Mouse (Mus musculus) midbrain, embryonic 11.5 days (tissue): Measurements from ENCODE around the gene Milr1. TPM values are rescaled to one million over a fixed set of nuclear protein-coding genes. Genes with fewer than 3 reads are reported as not detected.

ENCODE experiments used
- ATAC-seq: fragments of 200-750 bp; cut with Nextera tagmentation; 2 replicates; pipeline ENCODE4 v1.8.0; 2017; ENCODE audit warnings: moderate TSS enrichment, moderate library complexity; ENCODE audit not compliant: low FRiP score
- DNase-seq: peaks from one replicate; pipeline ENCODE4 v3.0.0; 2015; ENCODE audit warnings: low spot score; ENCODE audit errors: missing footprints
- H3K27ac ChIP-seq: fragments of 300-500 bp; sonication (generic); 2 replicates; pipeline ENCODE4 v1.5.1; 2014; ENCODE audit warnings: low read depth, low read length
- H3K27me3 ChIP-seq: fragments of 300-500 bp; sonication (generic); 2 replicates; pipeline ENCODE4 v1.6.1; 2014; ENCODE audit warnings: mild to moderate bottlenecking, low read length, moderate library complexity, mixed read lengths; ENCODE audit not compliant: control insufficient read depth, insufficient read depth
- H3K36me3 ChIP-seq: fragments of 300-500 bp; sonication (generic); 2 replicates; pipeline ENCODE4 v1.6.1; 2014; ENCODE audit warnings: mild to moderate bottlenecking, low read length, moderate library complexity, mixed read lengths; ENCODE audit not compliant: control insufficient read depth, insufficient read depth
- H3K4me1 ChIP-seq: fragments of 300-500 bp; sonication (generic); 2 replicates; pipeline ENCODE4 v1.6.1; 2014; ENCODE audit warnings: low read length; ENCODE audit not compliant: control insufficient read depth, insufficient read depth
- H3K4me2 ChIP-seq: fragments of 300-500 bp; sonication (generic); 2 replicates; pipeline ENCODE4 v1.6.1; 2014; ENCODE audit warnings: mild to moderate bottlenecking, moderate library complexity
- H3K4me3 ChIP-seq: fragments of 300-500 bp; sonication (generic); 2 replicates; pipeline ENCODE4 v1.5.1; 2014; ENCODE audit warnings: low read depth, low read length
- H3K9ac ChIP-seq: fragments of 300-500 bp; sonication (generic); 2 replicates; pipeline ENCODE4 v1.6.1; 2014; ENCODE audit warnings: low read length
- H3K9me3 ChIP-seq: fragments of 300-500 bp; sonication (generic); 2 replicates; pipeline ENCODE4 v1.6.1; 2016; ENCODE audit warnings: low read length; ENCODE audit not compliant: control insufficient read depth
- WGBS: fragments of 180-500 bp; shearing (Covaris S2); extraction: QIAGEN DNeasy Blood & Tissue Kit; methylation state at CpG from one replicate; pipeline ENCODE4 v1.1.7; 2014; 5-methylcytosine and 5-hydroxymethylcytosine counted together
- polyA plus RNA-seq: library from polyadenylated mRNA; unstranded; fragments of >200 nt; fragmentation: Nextera tagmentation; extraction: Ambion mirVana; gene quantifications from 2 replicates; pipeline ENCODE4 v1.2.1, GENCODE M21; 2014

The Milr1 gene
- polyA plus RNA-seq, 1 experiment from 2014 or later, result 0.68 TPM

DNA sequence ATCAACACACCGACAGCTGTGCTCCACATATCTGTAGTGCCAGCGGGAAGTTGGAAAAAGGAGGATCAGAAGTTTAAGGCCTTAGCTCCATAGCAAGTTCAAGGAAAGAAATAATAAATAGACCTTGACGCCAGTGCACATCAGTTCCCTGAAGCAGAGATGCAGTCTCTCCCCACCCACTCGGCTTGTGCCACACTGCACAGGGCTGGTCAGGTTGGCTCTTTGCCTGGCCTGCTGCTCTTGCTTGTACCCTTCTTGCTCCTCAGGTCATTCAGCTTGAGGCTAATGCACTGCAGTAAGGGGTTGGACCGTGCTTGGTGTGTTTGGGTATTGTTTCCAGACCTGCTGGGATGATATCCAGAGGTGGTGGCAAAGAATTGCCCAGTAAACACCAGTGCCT, 9.5 kb downstream of the Milr1 start:
- ATAC-seq (no peak), DNase-seq (no peak)
- WGBS, result 95% methylated on average over 5 of the region's 5 CpGs
- H3K4me2 ChIP-seq, result no peak overlapping the region
- no peaks in the 10 kb centered on the region for H3K36me3 ChIP-seq
- H3K9ac ChIP-seq, result no peak overlapping the region
- no peaks in the 10 kb centered on the region for H3K9me3 ChIP-seq
- no peak overlapping the region for H3K27ac ChIP-seq
- H3K4me1 ChIP-seq, result 0 out of 2 replicates have a peak, but pooled peaks cover 3% of the 10 kb centered on the region
- no peak overlapping the region for H3K4me3 ChIP-seq
- no peaks in the 10 kb centered on the region for H3K27me3 ChIP-seq

GRCm38 (mm10) chr11:106762139-106762799, 11.2 kb downstream of the Milr1 start:
- H3K27me3 ChIP-seq, result no peaks in the 10 kb centered on the region
- no peak overlapping the region for H3K4me3 ChIP-seq
- WGBS, result 54% methylated on average over 5 of the region's 5 CpGs
- H3K9me3 ChIP-seq, result no peaks in the 10 kb centered on the region
- DNase-seq, result no peak
- 0 out of 2 replicates have a peak, but pooled peaks cover 3% of the 10 kb centered on the region for H3K4me1 ChIP-seq
- peaks cover 5% of the 10 kb centered on the region for H3K36me3 ChIP-seq
- H3K9ac ChIP-seq, result no peak overlapping the region
- no peak for ATAC-seq
- no peak overlapping the region for H3K4me2 ChIP-seq
- no peak overlapping the region for H3K27ac ChIP-seq

DNA sequence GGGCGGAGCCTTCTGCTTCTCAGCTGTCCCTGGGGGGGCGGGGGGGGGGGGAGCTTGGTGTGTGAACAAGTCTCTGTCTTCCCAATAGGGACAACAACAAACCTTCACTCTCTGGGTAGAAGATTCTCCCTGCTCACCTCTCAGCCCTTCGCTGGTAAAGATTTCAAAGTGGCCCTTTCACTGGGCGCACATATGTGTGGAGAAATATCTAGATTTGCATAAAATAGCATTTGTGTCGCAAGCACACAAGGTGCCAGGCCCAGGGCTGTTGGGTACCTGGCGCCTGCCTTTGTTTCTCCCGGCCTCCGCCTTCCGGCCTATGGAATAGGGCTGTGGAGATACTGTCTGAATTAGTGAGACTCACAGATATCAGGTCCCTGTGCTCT, 11.8 kb downstream of the Milr1 start:
- ATAC-seq, result no peak
- no peaks in the 10 kb centered on the region for H3K27me3 ChIP-seq

DNA sequence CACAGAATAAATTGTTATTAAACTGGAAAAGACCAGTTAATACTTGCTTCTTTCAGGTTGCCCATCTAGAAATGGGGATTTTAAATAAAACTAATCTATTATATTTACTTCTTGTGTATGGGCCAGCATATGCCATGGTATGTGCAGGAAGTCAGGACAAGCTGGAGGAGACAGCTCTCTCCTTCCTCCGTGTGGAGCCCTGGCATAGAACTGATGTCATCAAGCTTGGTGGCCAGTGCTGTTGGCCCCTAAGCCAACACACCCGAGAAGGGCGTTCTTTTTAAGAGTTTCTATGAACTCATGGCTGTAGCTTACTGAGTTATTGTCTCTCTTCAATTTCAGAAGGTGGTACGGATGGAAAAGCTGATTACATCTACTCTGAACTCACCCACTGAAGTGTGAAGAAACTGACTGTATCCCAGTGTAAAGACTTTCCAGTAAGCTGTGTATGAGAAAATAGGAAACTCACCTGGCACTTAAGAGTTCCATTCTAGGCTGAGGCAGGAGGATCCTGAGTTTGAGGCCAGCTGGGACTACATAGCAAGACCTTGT, 15.7 kb downstream of the Milr1 start:
- Histone ChIP-seq H3K27ac (no peak overlapping the region), H3K9me3 (no peaks in the 10 kb centered on the region; the same call in 1 of the 2 replicates), H3K36me3 (peaks cover 24% of the 10 kb centered on the region), H3K9ac (no peak overlapping the region), H3K27me3 (no peaks in the 10 kb centered on the region), H3K4me2 (no peak overlapping the region), H3K4me3 (no peak overlapping the region), H3K4me1 (0 out of 2 replicates have a peak, but pooled peaks cover 3% of the 10 kb centered on the region)
- DNase-seq (no peak), ATAC-seq (no peak)
- 94% methylated on average over 4 of the region's 4 CpGs for WGBS

More for the DNA sequence above, 11.8 kb downstream of the Milr1 start:
- H3K4me2 ChIP-seq, result no peak overlapping the region
- DNase-seq, result no peak
- 77% methylated on average over 9 of the region's 9 CpGs for WGBS
- no peaks in the 10 kb centered on the region; the same call in 1 of the 2 replicates for H3K9me3 ChIP-seq
- no peak overlapping the region for H3K27ac ChIP-seq
- no peak overlapping the region for H3K9ac ChIP-seq
- H3K4me3 ChIP-seq, result no peak overlapping the region
- 0 out of 2 replicates have a peak, but pooled peaks cover 3% of the 10 kb centered on the region for H3K4me1 ChIP-seq
- peaks cover 8% of the 10 kb centered on the region for H3K36me3 ChIP-seq

DNA sequence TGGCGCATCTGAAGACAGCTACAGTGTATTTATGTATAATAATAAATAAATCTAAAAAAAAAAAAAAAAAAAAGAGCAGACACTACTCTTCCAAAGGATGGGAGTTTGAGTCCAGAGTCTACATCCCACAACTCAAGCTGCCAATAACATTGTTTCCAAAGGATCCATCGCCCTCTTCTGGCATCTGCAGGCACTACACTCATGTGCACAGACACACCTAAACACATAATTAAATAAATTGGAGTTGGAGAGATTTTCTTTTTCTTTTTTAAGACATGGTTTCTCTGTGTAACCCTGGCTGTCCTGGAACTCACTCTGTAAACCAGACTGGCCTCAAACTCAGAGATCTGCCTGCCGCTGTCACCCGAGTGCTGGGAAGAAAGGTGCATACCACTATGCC, 16.5 kb downstream of the Milr1 start:
- no peak for DNase-seq
- ATAC-seq, result no peak
- Histone ChIP-seq H3K4me2 (no peak overlapping the region), H3K27ac (no peak overlapping the region), H3K36me3 (peaks cover 27% of the 10 kb centered on the region), H3K9ac (no peak overlapping the region), H3K27me3 (no peaks in the 10 kb centered on the region), H3K4me3 (no peak overlapping the region), H3K4me1 (no peaks in the 10 kb centered on the region), H3K9me3 (no peaks in the 10 kb centered on the region; the same call in 1 of the 2 replicates)
- 95% methylated on average over 4 of the region's 4 CpGs for WGBS

GRCm38 (mm10) chr11:106770195-106770974, 19.4 kb downstream of the Milr1 start:
- no peak overlapping the region for H3K4me3 ChIP-seq
- no peak overlapping the region for H3K4me2 ChIP-seq
- DNase-seq (no peak), ATAC-seq (no peak)
- H3K27ac ChIP-seq, result no peak overlapping the region
- 93% methylated on average over 9 of the region's 9 CpGs for WGBS
- no peaks in the 10 kb centered on the region; the same call in 1 of the 2 replicates for H3K9me3 ChIP-seq
- no peak overlapping the region for H3K9ac ChIP-seq
- no peaks in the 10 kb centered on the region for H3K4me1 ChIP-seq
- no peaks in the 10 kb centered on the region for H3K27me3 ChIP-seq
- peaks cover 33% of the 10 kb centered on the region for H3K36me3 ChIP-seq

GRCm38 (mm10) chr11:106773061-106773460, 22.0 kb downstream of the Milr1 start:
- H3K27me3 ChIP-seq, result no peaks in the 10 kb centered on the region

GRCm38 (mm10) chr11:106776960-106777359, 25.9 kb downstream of the Milr1 start:
- ATAC-seq, result no peak
- H3K36me3 ChIP-seq, result peaks cover 13% of the 10 kb centered on the region
- H3K27me3 ChIP-seq, result no peaks in the 10 kb centered on the region
- no peak overlapping the region for H3K9ac ChIP-seq
- H3K9me3 ChIP-seq, result no peaks in the 10 kb centered on the region
- H3K4me1 ChIP-seq, result peaks cover 6% of the 10 kb centered on the region; the same call in 1 of the 2 replicates
- H3K4me3 ChIP-seq, result no peak overlapping the region
- no peak for DNase-seq
- no peak overlapping the region for H3K27ac ChIP-seq
- WGBS, result 95% methylated on average over 4 of the region's 4 CpGs
- no peak overlapping the region for H3K4me2 ChIP-seq

More at GRCm38 (mm10) chr11:106773061-106773460, 22.0 kb downstream of the Milr1 start:
- Histone ChIP-seq H3K9ac (no peak overlapping the region), H3K9me3 (no peaks in the 10 kb centered on the region), H3K4me2 (no peak overlapping the region), H3K4me3 (no peak overlapping the region), H3K27ac (no peak overlapping the region), H3K36me3 (peaks cover 22% of the 10 kb centered on the region), H3K4me1 (no peaks in the 10 kb centered on the region; the same call in 1 of the 2 replicates)
- 92% methylated on average over 9 of the region's 9 CpGs for WGBS
- ATAC-seq (no peak), DNase-seq (no peak)

DNA sequence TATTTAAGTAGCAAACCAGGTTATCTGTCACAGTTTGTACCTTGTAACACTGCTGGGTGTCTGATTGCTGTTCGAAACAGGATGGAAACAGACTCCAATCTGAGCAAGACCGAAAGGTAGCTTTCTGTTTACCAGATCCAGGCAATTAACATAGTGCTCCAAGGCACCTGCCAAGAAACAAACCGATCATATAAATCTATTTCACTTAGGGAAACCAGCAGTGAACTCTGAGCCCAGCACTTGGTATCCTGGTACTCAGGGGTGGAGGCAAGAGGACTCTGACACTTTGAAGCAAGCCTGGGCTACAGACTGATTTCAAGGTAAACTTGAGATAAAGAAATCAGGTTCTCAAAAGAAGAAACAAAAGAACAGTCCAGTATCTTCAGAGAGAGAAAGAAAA, 26.4 kb downstream of the Milr1 start:
- Histone ChIP-seq H3K4me1 (peaks cover 6% of the 10 kb centered on the region; the same call in 1 of the 2 replicates), H3K9ac (no peak overlapping the region), H3K27me3 (no peaks in the 10 kb centered on the region), H3K27ac (no peak overlapping the region), H3K36me3 (peaks cover 13% of the 10 kb centered on the region), H3K4me2 (no peak overlapping the region), H3K9me3 (no peaks in the 10 kb centered on the region), H3K4me3 (no peak overlapping the region)
- no peak for ATAC-seq
- 94% methylated on average over 3 of the region's 3 CpGs for WGBS
- DNase-seq, result no peak
